In genomic region chr13:116987284-116987683, GRCm38 (mm10) we compare ENCODE assay signal across 20 mouse cellular contexts. TPM values are rescaled to one million over a fixed set of nuclear protein-coding genes. Genes with fewer than 3 reads are reported as not detected.
DNase-seq lines count a peak whose midpoint lies in the region; ATAC-seq and TF ChIP-seq lines count a peak whose summit lies in the region.
"Had no signal": no experiment of that assay in that cellular context is flagged by ENCODE, and none has a peak within 500 bp of the region (broad histone marks: within the 10 kb centered on the region; RNA-seq: fewer than 3 reads in every experiment).

No protein-coding gene starts in this region.

- no peak for TF ChIP-seq CTCF in liver, adult 2 months (IDR thresholded peaks at IDR 0.05; ENCODE audit: low read depth, low read length)
- TF ChIP-seq CTCF in liver, postnatal 0 days (IDR thresholded peaks at IDR 0.05; ENCODE audit: low read depth), result no peak

- WGBS in liver, adult 2 months, result 71% methylated on average over 3 of the region's 3 CpGs
- 47% methylated on average over 3 of the region's 3 CpGs for WGBS in liver, postnatal 0 days (ENCODE audit: insufficient replicate concordance)

- H3K27ac ChIP-seq in liver, adult 2 months (replicated peaks; ENCODE audit: insufficient read depth, low read depth, low read length), result no peak overlapping the region
- H3K27ac ChIP-seq in liver, postnatal 0 days (ENCODE audit: low read depth), result no peak overlapping the region
- H3K27ac ChIP-seq: embryonic facial prominence, embryonic 10.5 days; heart, embryonic 10.5 days had no signal

- no peaks in the 10 kb centered on the region for H3K27me3 ChIP-seq in liver, adult 2 months (ENCODE audit: control insufficient read depth, insufficient read depth, low read length)
- no peaks in the 10 kb centered on the region for H3K27me3 ChIP-seq in liver, postnatal 0 days (ENCODE audit: insufficient read depth, low read length)

- H3K4me1 ChIP-seq in liver, adult 2 months (ENCODE audit: control insufficient read depth, insufficient read depth, low read length), result no peaks in the 10 kb centered on the region
- H3K4me1 ChIP-seq in liver, postnatal 0 days (ENCODE audit: insufficient read depth), result no peaks in the 10 kb centered on the region

- no peak for ATAC-seq in liver, postnatal 0 days
- ATAC-seq in megakaryocyte progenitor cell, adult 5-6 weeks (replicated peaks; ENCODE audit: poor library complexity), result peak; percentile 70
- ATAC-seq: forebrain, embryonic 14.5 days; intestine, postnatal 0 days had no signal

- no peak for TF ChIP-seq POLR2A in liver, adult 2 months (IDR thresholded peaks at IDR 0.05; ENCODE audit: extremely low read depth, insufficient read depth, low read length)

- peak; percentile 3 for DNase-seq in liver, adult 2 months (ENCODE audit: extremely low read depth, low read depth, low spot score)
- no peak for DNase-seq in liver, postnatal 0 days
- DNase-seq in 416B (ENCODE audit: low read depth) (peak; percentile 45), adipocyte (ENCODE audit: low spot score) (peak; percentile 15)
- DNase-seq in frontal cortex, postnatal 36 days (ENCODE audit: low spot score in 2 of 2), result no peak
- DNase-seq in urinary bladder, postnatal 14 days (ENCODE audit: low spot score), result no peak
- DNase-seq: adrenal gland, postnatal 14 days; B cell, adult 2 months; cerebellum, adult 18-20 months; cerebellum, adult 9-11 months; cerebellum, postnatal 36 days; gastrocnemius, postnatal 36 days; heart, adult 18-20 months; heart, postnatal 14 days had no signal

- no peaks in the 10 kb centered on the region for H3K36me3 ChIP-seq in liver, adult 2 months (ENCODE audit: control insufficient read depth, insufficient read depth, low read length)
- no peaks in the 10 kb centered on the region for H3K36me3 ChIP-seq in liver, postnatal 0 days (replicated peaks; ENCODE audit: insufficient read depth, low read length)
- H3K36me3 ChIP-seq: embryonic facial prominence, embryonic 10.5 days; heart, embryonic 10.5 days had no signal

- H3K9me3 ChIP-seq in liver, postnatal 0 days (ENCODE audit: low read length), result no peaks in the 10 kb centered on the region
- H3K9me3 ChIP-seq: embryonic facial prominence, embryonic 10.5 days; heart, embryonic 10.5 days had no signal

- no peak overlapping the region for H3K4me3 ChIP-seq in liver, adult 2 months (ENCODE audit: insufficient read depth, low read depth, low read length)
- no peak overlapping the region for H3K4me3 ChIP-seq in liver, postnatal 0 days (ENCODE audit: low read depth, low read length)
- H3K4me3 ChIP-seq: embryonic facial prominence, embryonic 10.5 days; heart, embryonic 10.5 days had no signal

- H3K4me2 ChIP-seq in liver, postnatal 0 days (ENCODE audit: low read depth, low read length), result no peak overlapping the region

- H3K9ac ChIP-seq in liver, adult 2 months (ENCODE audit: low read depth, low read length), result no peak overlapping the region
- H3K9ac ChIP-seq in liver, postnatal 0 days (replicated peaks), result no peak overlapping the region

- H3K79me2 ChIP-seq in liver, adult 2 months (ENCODE audit: control insufficient read depth, insufficient read depth, low read length), result no peaks in the 10 kb centered on the region

- TF ChIP-seq EP300 in liver, postnatal 0 days (IDR thresholded peaks at IDR 0.05; ENCODE audit: low read depth), result no peak

RNA-seq across cellular contexts. Expression of gene Parp8, which starts 38.1 kb away (rescaled TPM):
- total RNA-seq in liver, adult 2 months (2014; rRNA removed), result 1.6 and 2.1 TPM in 2 replicates
- polyA plus RNA-seq in liver, adult 2 months (2012; rRNA removed), result 0.20 and 0.40 TPM in 2 replicates
- 2.0 and 2.2 TPM in 2 replicates for polyA plus RNA-seq in liver, postnatal 0 days (2015; fragmentation: Nextera tagmentation; extraction: Ambion mirVana)
- total RNA-seq in megakaryocyte progenitor cell, adult 5-6 weeks (2015), result 148 and 167 TPM in 2 replicates
- total RNA-seq in megakaryocyte progenitor cell, adult 5-6 weeks (2017), result 89.5 and 104 TPM in 2 replicates
- total RNA-seq: MEL had no signal

Comparison
In these comparisons a context has a peak if more than half of its experiments do, and no peak if none do; other contexts are left out.
1. DNase-seq: peak in liver, adult 2 months (single experiment), 416B (single experiment) and adipocyte (single experiment); none in liver, postnatal 0 days (single experiment), frontal cortex, postnatal 36 days (0 of 2) and urinary bladder, postnatal 14 days (single experiment).
2. RNA of gene Parp8, which starts 38.1 kb away (total RNA-seq): 89.5 to 167 TPM in megakaryocyte progenitor cell, adult 5-6 weeks; 1.6 to 2.1 TPM in liver, adult 2 months; every median in the first group is over 10 times any median in the second.